Mouse (Mus musculus) bone marrow macrophage, adult 2 months (primary cell): ENCODE measurements at regions not wholly inside any gene's neighbourhood (a gene's known extent, or its start where the extent isn't known, plus 50 kb on each side); places are given as distances from the start of the nearest gene placed in this dataset.

Experiments
- CTCF ChIP-seq: IDR thresholded peaks from 2 replicates; pipeline ENCODE4 v1.5.1; 2012; ENCODE audit warnings: low read depth, mild to moderate bottlenecking, low read length, moderate library complexity
- POLR2A ChIP-seq: IDR thresholded peaks from 2 replicates; pipeline ENCODE4 v1.6.1; 2012; ENCODE audit warnings: mild to moderate bottlenecking, low read depth, low read length, borderline replicate concordance

DNA sequence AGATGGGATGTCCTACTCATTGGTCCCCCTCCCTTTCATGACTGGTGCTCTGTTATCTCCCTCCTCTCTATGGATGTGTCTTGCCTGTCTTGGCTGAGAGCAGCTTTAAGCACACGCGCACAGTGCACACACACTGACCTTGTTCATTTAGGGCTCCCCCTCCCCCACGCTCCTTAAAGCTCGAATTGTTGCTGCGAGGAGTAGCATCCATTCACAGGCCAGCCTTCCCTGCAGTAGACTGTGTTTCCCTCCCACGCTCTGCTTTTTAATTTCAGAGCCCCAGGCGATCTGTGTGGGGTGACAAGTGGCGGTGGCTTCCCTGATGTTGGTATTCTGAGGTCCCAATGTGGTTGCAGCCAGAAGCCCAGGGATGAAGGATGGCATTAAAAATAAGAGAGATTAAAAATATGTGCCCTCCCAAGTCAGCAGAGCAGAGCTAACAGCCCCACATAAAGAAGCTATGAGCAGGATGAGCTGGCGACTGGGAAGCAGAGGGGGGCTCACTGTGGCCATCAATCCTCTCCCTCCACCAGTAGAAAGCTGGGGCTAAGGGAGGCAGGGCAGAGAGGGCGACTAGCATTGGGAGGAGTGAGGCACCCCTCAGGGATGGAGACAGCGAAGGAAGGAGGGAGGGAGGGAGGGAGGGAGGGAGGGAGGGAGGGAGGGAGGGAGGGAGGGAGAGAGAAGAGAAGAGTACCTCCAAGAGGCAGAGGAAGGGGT is 174.2 kb upstream of the Myt1l start:
- TF ChIP-seq POLR2A (no peak), CTCF (no peak)
